Mouse (Mus musculus): ENCODE data around the gene Zfp747. TPM values are rescaled to one million over a fixed set of nuclear protein-coding genes. Genes with fewer than 3 reads are reported as not detected.
"Not testable (repeated sequence)": the region's sequence is repeated elsewhere in the genome, so short reads cannot be mapped to it uniquely, and the experiment has no call there.

Zfp747 gene
- total RNA-seq, 2 experiments from 2014 or later = 1.6 to 3.2 TPM

- no peak for DNase-seq
- intact Hi-C loops (cut with DNase I) = loop anchor here (5.0 kb wide), 1 partner anchor 75 kb away; no protein-coding TSS in a partner anchor
Observed at GRCm38 (mm10) chr7:127342332-127342731, 33.5 kb downstream of the Zfp747 start.

GRCm38 (mm10) chr7:127341861-127342260 lies 34.0 kb downstream of the Zfp747 start:
- intact Hi-C loops (cut with DNase I) = loop anchor here (5.0 kb wide), 1 partner anchor 75 kb away; no protein-coding TSS in a partner anchor

GRCm38 (mm10) chr7:127341356-127341755 lies 34.5 kb downstream of the Zfp747 start:
- no peak for DNase-seq
- intact Hi-C loops (cut with DNase I) = loop anchor here (5.0 kb wide), 1 partner anchor 74 kb away; no protein-coding TSS in a partner anchor

More at GRCm38 (mm10) chr7:127341861-127342260, 34.0 kb downstream of the Zfp747 start:
- DNase-seq = not testable (repeated sequence)

GRCm38 (mm10) chr7:127337636-127338035 lies 38.2 kb downstream of the Zfp747 start:
- intact Hi-C loops (cut with DNase I) = no loop called here
- no peak for DNase-seq

GRCm38 (mm10) chr7:127335604-127336003 lies 40.2 kb downstream of the Zfp747 start:
- intact Hi-C loops (cut with DNase I) = no loop called here
- no peak for DNase-seq

GRCm38 (mm10) chr7:127333240-127333639 lies 42.6 kb downstream of the Zfp747 start:
- no peak for DNase-seq
- intact Hi-C loops (cut with DNase I) = no loop called here

GRCm38 (mm10) chr7:127326685-127327084 lies 49.2 kb downstream of the Zfp747 start:
- intact Hi-C loops (cut with DNase I) = no loop called here
- DNase-seq = peak; percentile 59

- DNase-seq = no peak
- intact Hi-C loops (cut with DNase I) = no loop called here
Observed at GRCm38 (mm10) chr7:127325550-127325949, 50.3 kb downstream of the Zfp747 start.

GRCm38 (mm10) chr7:127324944-127325343 lies 50.9 kb downstream of the Zfp747 start:
- intact Hi-C loops (cut with DNase I) = no loop called here
- DNase-seq = no peak

Other genes starting within 250 kb of the Zfp747 start
- under 1 TPM; 0.07 to 0.26 TPM for gene Spn, start 238.2 kb downstream of the Zfp747 start, total RNA-seq (2021)
- gene Cd2bp2, start 180.0 kb downstream of the Zfp747 start, total RNA-seq (2021) = 10 to 100 TPM; 24.1 to 28.0 TPM
- 10 to 100 TPM; 25.4 to 31.3 TPM for gene Tbc1d10b, start 167.6 kb downstream of the Zfp747 start, total RNA-seq (2021)
- over 10,000 TPM; 37,212 to 46,634 TPM for gene Mylpf, start 167.2 kb downstream of the Zfp747 start, total RNA-seq (2021)
- 1 to 10 TPM; 3.6 to 4.2 TPM for gene Zfp553, start 143.0 kb downstream of the Zfp747 start, total RNA-seq (2021)
- gene Sept1, start 142.9 kb downstream of the Zfp747 start, total RNA-seq (2021) = 1 to 10 TPM; 1.4 to 2.4 TPM
- gene Zfp771, start 131.8 kb downstream of the Zfp747 start, total RNA-seq (2021) = 10 to 100 TPM; 16.4 to 16.8 TPM
- 10 to 100 TPM; 26.8 to 29.1 TPM for gene Dctpp1, start 115.3 kb downstream of the Zfp747 start, total RNA-seq (2021)
- gene Sephs2, start 102.0 kb downstream of the Zfp747 start, total RNA-seq (2021) = 10 to 100 TPM; 28.5 to 30.0 TPM
- under 1 TPM; 0.27 to 0.79 TPM for gene Itgal, start 79.8 kb downstream of the Zfp747 start, total RNA-seq (2021)
- 10 to 100 TPM; 29.4 to 30.7 TPM for gene Zfp768, start 30.5 kb downstream of the Zfp747 start, total RNA-seq (2021)
- 1 to 10 TPM; 1.3 to 2.0 TPM for gene 9130019O22Rik, start 11.1 kb upstream of the Zfp747 start, total RNA-seq (2021)
- gene E430018J23Rik, start 17.6 kb upstream of the Zfp747 start, total RNA-seq (2021) = 1 to 10 TPM; 1.3 to 2.6 TPM
- 1 to 10 TPM in 1 of 2 experiments, under 1 TPM in 1; 0.89 to 2.1 TPM for gene Zfp764, start 30.8 kb upstream of the Zfp747 start, total RNA-seq (2021)
- gene Zfp688, start 46.0 kb upstream of the Zfp747 start, total RNA-seq (2021) = 1 to 10 TPM; 1.3 to 1.7 TPM
- gene Zfp689, start 73.1 kb upstream of the Zfp747 start, total RNA-seq (2021) = under 1 TPM; 0.69 to 0.87 TPM
- gene Prr14, start 83.6 kb upstream of the Zfp747 start, total RNA-seq (2021) = 10 to 100 TPM; 14.7 to 19.3 TPM
- 10 to 100 TPM; 15.0 to 24.6 TPM for gene Fbrs, start 103.1 kb upstream of the Zfp747 start, total RNA-seq (2021)
- gene Srcap, start 135.9 kb upstream of the Zfp747 start, total RNA-seq (2021) = 10 to 100 TPM; 43.7 to 51.0 TPM
- 1 to 10 TPM; 4.2 to 5.4 TPM for gene Gm42715, start 143.5 kb upstream of the Zfp747 start, total RNA-seq (2021)
- not detected for gene Tmem265, start 185.3 kb upstream of the Zfp747 start, total RNA-seq (2021)
- gene Phkg2, start 197.3 kb upstream of the Zfp747 start, total RNA-seq (2021) = 1 to 10 TPM; 7.6 to 9.8 TPM
- gene Ccdc189, start 212.5 kb upstream of the Zfp747 start, total RNA-seq (2021) = 1 to 10 TPM; 2.6 to 3.5 TPM
- 10 to 100 TPM; 26.8 to 31.6 TPM for gene Rnf40, start 212.7 kb upstream of the Zfp747 start, total RNA-seq (2021)
- gene Zfp629, start 239.7 kb upstream of the Zfp747 start, total RNA-seq (2021) = 10 to 100 TPM in 1 of 2 experiments, 1 to 10 TPM in 1; 6.1 to 10.4 TPM

Measured in gastrocnemius, postnatal 36 days (tissue).